Mouse (Mus musculus): ENCODE results near the gene Cc2d1b. TPM values are rescaled to one million over a fixed set of nuclear protein-coding genes. Genes with fewer than 3 reads are reported as not detected.

Gene Cc2d1b
- 73.8 TPM for polyA plus RNA-seq (2015; fragmentation: Illumina TruSeq; extraction: RNeasy Lipid Tissue Mini Kit (QIAGEN cat#74804); ENCODE audit: insufficient read depth, low replicate concordance)

DNA sequence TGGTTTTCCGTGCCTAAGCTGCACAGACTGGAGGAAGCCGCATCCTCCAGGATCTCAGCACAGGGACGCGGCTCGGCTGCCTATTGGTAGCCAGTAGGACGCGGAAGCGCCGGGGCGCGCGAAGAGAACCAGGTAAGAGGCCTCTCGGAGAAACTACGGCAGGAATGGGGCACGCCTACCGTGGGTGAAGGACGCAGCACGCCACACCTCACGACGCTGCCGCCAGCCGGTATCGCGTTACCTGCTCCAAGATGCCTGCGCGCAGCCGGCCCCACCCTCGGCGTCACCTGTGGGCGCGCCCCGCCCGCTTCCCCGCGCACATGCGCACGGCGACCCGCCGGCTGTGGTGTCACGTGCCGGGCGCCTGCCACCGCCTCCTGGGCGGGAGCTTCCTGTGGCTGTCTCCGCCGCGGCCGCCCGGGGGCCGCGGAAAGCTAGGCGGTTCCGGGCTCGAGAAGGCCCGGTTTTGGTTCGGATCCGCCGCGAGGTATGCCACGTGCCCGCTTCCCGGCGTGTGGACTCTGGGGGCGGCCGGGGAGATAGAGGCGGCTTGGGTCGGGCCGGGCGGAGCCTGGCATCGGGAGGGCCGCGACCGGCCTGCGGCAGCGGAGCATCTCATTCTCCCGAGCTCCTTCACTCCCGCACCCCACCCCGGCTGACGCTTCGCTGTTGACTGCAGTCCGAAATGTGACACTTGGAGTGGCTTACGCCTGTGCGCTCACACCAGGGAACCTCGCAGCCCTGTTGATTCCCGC, at the start of gene Cc2d1b:
Gene Cc2d1b (plus strand): TSS at position 354 of the 755 bp plus-strand sequence.

DNA sequence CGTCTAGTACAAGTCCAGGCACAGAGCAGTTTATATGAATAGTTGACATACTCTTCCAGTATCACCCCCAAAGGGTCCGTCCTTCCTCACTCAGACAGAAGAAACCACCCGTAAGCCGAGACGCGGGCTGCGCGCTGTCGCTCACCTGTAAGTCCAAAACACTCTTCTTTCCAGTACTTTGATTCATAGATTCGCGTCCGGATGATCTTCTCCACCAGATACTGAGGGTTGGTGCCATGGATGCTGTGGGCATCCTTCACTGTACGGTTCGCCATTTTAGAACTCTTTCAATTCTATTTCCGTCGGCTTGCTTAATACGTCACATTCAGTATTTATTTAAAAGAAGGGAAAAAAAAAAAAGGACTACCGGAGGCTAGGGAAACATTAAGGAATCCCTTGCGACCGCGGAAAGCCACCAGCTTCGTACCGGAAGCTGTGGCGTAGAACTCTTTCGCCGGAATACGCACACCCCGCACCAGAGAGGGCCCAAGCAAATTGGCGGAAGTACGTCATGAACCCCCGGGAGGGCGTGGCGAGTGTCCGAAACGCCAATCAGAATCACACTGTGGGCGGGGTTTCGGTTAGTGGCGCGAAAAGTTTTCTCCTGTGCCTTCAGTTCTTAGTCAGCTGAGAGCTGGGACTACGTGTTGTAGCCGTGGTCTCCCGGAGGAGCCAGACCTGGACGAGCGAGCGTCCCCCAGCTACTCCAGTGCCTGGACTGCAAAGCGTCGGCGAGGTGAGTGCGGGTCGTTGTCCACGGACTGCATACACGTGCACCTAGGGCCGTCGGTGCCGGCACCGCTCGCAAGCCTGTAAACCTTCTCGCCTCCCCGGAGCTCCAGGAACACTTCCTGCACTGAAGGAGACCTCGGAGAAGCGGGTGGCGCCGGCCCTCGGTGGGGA, 40.6 kb upstream of the Cc2d1b start, which contains the start of the genes Prpf38a and Orc1:
Gene Prpf38a (minus strand): TSS at position 497 of the 903 bp plus-strand sequence.
Gene Orc1 (plus strand): TSS at position 584 of the 903 bp plus-strand sequence.

Other genes with a start within 250 kb of the Cc2d1b start
- not detected for gene Shisal2a, start 236.6 kb upstream of the Cc2d1b start, polyA plus RNA-seq (2015; fragmentation: Illumina TruSeq; extraction: RNeasy Lipid Tissue Mini Kit (QIAGEN cat#74804); ENCODE audit: insufficient read depth, low replicate concordance)
- gene Gpx7, start 213.0 kb upstream of the Cc2d1b start, polyA plus RNA-seq (2015; fragmentation: Illumina TruSeq; extraction: RNeasy Lipid Tissue Mini Kit (QIAGEN cat#74804); ENCODE audit: insufficient read depth, low replicate concordance), result 2.6 TPM
- gene Tut4, start 160.5 kb upstream of the Cc2d1b start, polyA plus RNA-seq (2015; fragmentation: Illumina TruSeq; extraction: RNeasy Lipid Tissue Mini Kit (QIAGEN cat#74804); ENCODE audit: insufficient read depth, low replicate concordance), result 114 TPM
- 55.9 TPM for gene Prpf38a, start 40.6 kb upstream of the Cc2d1b start, polyA plus RNA-seq (2015; fragmentation: Illumina TruSeq; extraction: RNeasy Lipid Tissue Mini Kit (QIAGEN cat#74804); ENCODE audit: insufficient read depth, low replicate concordance)
- 2.2 TPM for gene Orc1, start 40.5 kb upstream of the Cc2d1b start, polyA plus RNA-seq (2015; fragmentation: Illumina TruSeq; extraction: RNeasy Lipid Tissue Mini Kit (QIAGEN cat#74804); ENCODE audit: insufficient read depth, low replicate concordance)
- gene 3110021N24Rik, start 99.7 kb downstream of the Cc2d1b start, polyA plus RNA-seq (2015; fragmentation: Illumina TruSeq; extraction: RNeasy Lipid Tissue Mini Kit (QIAGEN cat#74804); ENCODE audit: insufficient read depth, low replicate concordance), result not detected
- gene Zfyve9, start 160.9 kb downstream of the Cc2d1b start, polyA plus RNA-seq (2015; fragmentation: Illumina TruSeq; extraction: RNeasy Lipid Tissue Mini Kit (QIAGEN cat#74804); ENCODE audit: insufficient read depth, low replicate concordance), result 6.8 TPM
- gene Btf3l4, start 213.7 kb downstream of the Cc2d1b start, polyA plus RNA-seq (2015; fragmentation: Illumina TruSeq; extraction: RNeasy Lipid Tissue Mini Kit (QIAGEN cat#74804); ENCODE audit: insufficient read depth, low replicate concordance), result 136 TPM
- gene Txndc12, start 214.7 kb downstream of the Cc2d1b start, polyA plus RNA-seq (2015; fragmentation: Illumina TruSeq; extraction: RNeasy Lipid Tissue Mini Kit (QIAGEN cat#74804); ENCODE audit: insufficient read depth, low replicate concordance), result 39.9 TPM
- gene Kti12, start 227.8 kb downstream of the Cc2d1b start, polyA plus RNA-seq (2015; fragmentation: Illumina TruSeq; extraction: RNeasy Lipid Tissue Mini Kit (QIAGEN cat#74804); ENCODE audit: insufficient read depth, low replicate concordance), result 24.8 TPM
- gene A730015C16Rik, start 228.7 kb downstream of the Cc2d1b start, polyA plus RNA-seq (2015; fragmentation: Illumina TruSeq; extraction: RNeasy Lipid Tissue Mini Kit (QIAGEN cat#74804); ENCODE audit: insufficient read depth, low replicate concordance), result not detected